Mouse (Mus musculus): ENCODE data around the gene Ccdc136. TPM values are rescaled to one million over a fixed set of nuclear protein-coding genes. Genes with fewer than 3 reads are reported as not detected.

Gene Ccdc136
- total and polyA plus RNA-seq, 3 experiments = 0.22 TPM; not detected in 2

- TF ChIP-seq POLR2A (IDR thresholded peaks at IDR 0.05; ENCODE audit: control insufficient read depth in 1 of 2, insufficient read depth in 1 of 2, low read depth in 1 of 2, low read length in 2 of 2, poor library complexity in 1 of 2) = no peak
Measured at GRCm38 (mm10) chr6:29352816-29353215, 43.3 kb upstream of the Ccdc136 start (continued).

- peaks cover 0 to 22% of the 10 kb centered on the region in 2 experiments; a peak in 2 of 4 replicates for H3K36me3 ChIP-seq (ENCODE audit: control insufficient read depth in 1 of 2, insufficient read depth in 2 of 2, low read length in 2 of 2)
Measured at GRCm38 (mm10) chr6:29359386-29359785, 36.7 kb upstream of the Ccdc136 start.

GRCm38 (mm10) chr6:29360211-29360610 lies 35.9 kb upstream of the Ccdc136 start:
- no peak overlapping the region for H3K9ac ChIP-seq (ENCODE audit: control insufficient read depth, low read depth, low read length, poor library complexity, severe bottlenecking)
- no peaks in the 10 kb centered on the region for H3K27me3 ChIP-seq (ENCODE audit: control insufficient read depth in 1 of 2, insufficient read depth in 2 of 2, low read length in 2 of 2)
- H3K9me3 ChIP-seq (replicated peaks; ENCODE audit: insufficient read depth, low read length) = no peaks in the 10 kb centered on the region
- no peak for DNase-seq (ENCODE audit: low read depth, low spot score)
- H3K36me3 ChIP-seq (ENCODE audit: control insufficient read depth in 1 of 2, insufficient read depth in 2 of 2, low read length in 2 of 2) = peaks cover 0 to 22% of the 10 kb centered on the region in 2 experiments; a peak in 2 of 4 replicates
- H3K4me1 ChIP-seq (ENCODE audit: control insufficient read depth in 1 of 2, insufficient read depth in 2 of 2, low read length in 2 of 2) = no peaks in the 10 kb centered on the region
- no peak overlapping the region for H3K4me3 ChIP-seq (ENCODE audit: control insufficient read depth in 1 of 2, insufficient read depth in 1 of 2, low read depth in 2 of 2, low read length in 2 of 2)
- H3K79me2 ChIP-seq (ENCODE audit: control insufficient read depth, insufficient read depth, low read length, poor library complexity) = peaks cover 6% of the 10 kb centered on the region; the same call in 1 of the 2 replicates
- no peak overlapping the region for H3K27ac ChIP-seq (ENCODE audit: control insufficient read depth, low read depth, low read length)
- no peak for TF ChIP-seq NELFE (IDR thresholded peaks at IDR 0.05; ENCODE audit: low read depth, low read length)
- TF ChIP-seq MAFK (IDR thresholded peaks at IDR 0.05; ENCODE audit: borderline replicate concordance, low read depth, low read length) = no peak
- TF ChIP-seq BHLHE40 (IDR thresholded peaks at IDR 0.05; ENCODE audit: borderline replicate concordance, low read depth, low read length) = no peak
- no peak for TF ChIP-seq TCF12 (IDR thresholded peaks at IDR 0.05; ENCODE audit: low read depth, low read length)
- no peak for TF ChIP-seq MEF2A (IDR thresholded peaks at IDR 0.05; ENCODE audit: extremely low read depth, insufficient replicate concordance, low read depth, low read length, poor library complexity, severe bottlenecking)
- no peak for TF ChIP-seq POLR2AphosphoS2 (IDR thresholded peaks at IDR 0.05; ENCODE audit: low read length)
- TF ChIP-seq GATA1 (IDR thresholded peaks at IDR 0.05; ENCODE audit: low read depth, low read length) = no peak
- TF ChIP-seq CHD2 (IDR thresholded peaks at IDR 0.05; ENCODE audit: low read length) = no peak
- no peak for TF ChIP-seq POLR2A (IDR thresholded peaks at IDR 0.05; ENCODE audit: control insufficient read depth in 1 of 2, insufficient read depth in 1 of 2, low read depth in 1 of 2, low read length in 2 of 2, poor library complexity in 1 of 2)
- TF ChIP-seq ZNF384 (IDR thresholded peaks at IDR 0.05; ENCODE audit: low read depth, low read length) = no peak
- no peak for TF ChIP-seq USF1 (IDR thresholded peaks at IDR 0.05; ENCODE audit: low read depth, low read length)
- no peak for TF ChIP-seq USF2 (IDR thresholded peaks at IDR 0.05; ENCODE audit: borderline replicate concordance in 1 of 2, insufficient read depth in 1 of 2, low read depth in 1 of 2, low read length in 2 of 2)
- TF ChIP-seq TBP (IDR thresholded peaks at IDR 0.05; ENCODE audit: low read depth, low read length) = no peak
- no peak for TF ChIP-seq NRF1 (IDR thresholded peaks at IDR 0.05; ENCODE audit: insufficient read depth, low read depth, low read length, poor library complexity, severe bottlenecking)
- no peak for TF ChIP-seq SIN3A (IDR thresholded peaks at IDR 0.05; ENCODE audit: low read length)
- no peak for TF ChIP-seq SMC3 (IDR thresholded peaks at IDR 0.05; ENCODE audit: low read depth, low read length)
- TF ChIP-seq TAL1 (IDR thresholded peaks at IDR 0.05; ENCODE audit: low read length) = no peak

More at GRCm38 (mm10) chr6:29359386-29359785, 36.7 kb upstream of the Ccdc136 start:
- Histone ChIP-seq H3K4me3 (ENCODE audit: control insufficient read depth in 1 of 2, insufficient read depth in 1 of 2, low read depth in 2 of 2, low read length in 2 of 2) (no peak overlapping the region), H3K79me2 (ENCODE audit: control insufficient read depth, insufficient read depth, low read length, poor library complexity) (peaks cover 8% of the 10 kb centered on the region; the same call in 1 of the 2 replicates), H3K9ac (ENCODE audit: control insufficient read depth, low read depth, low read length, poor library complexity, severe bottlenecking) (no peak overlapping the region), H3K4me1 (ENCODE audit: control insufficient read depth in 1 of 2, insufficient read depth in 2 of 2, low read length in 2 of 2) (no peaks in the 10 kb centered on the region), H3K27ac (ENCODE audit: control insufficient read depth, low read depth, low read length) (no peak overlapping the region), H3K27me3 (ENCODE audit: control insufficient read depth in 1 of 2, insufficient read depth in 2 of 2, low read length in 2 of 2) (no peaks in the 10 kb centered on the region), H3K9me3 (replicated peaks; ENCODE audit: insufficient read depth, low read length) (no peaks in the 10 kb centered on the region)
- no peak for DNase-seq (ENCODE audit: low read depth, low spot score)
- TF ChIP-seq USF2 (IDR thresholded peaks at IDR 0.05; ENCODE audit: borderline replicate concordance in 1 of 2, insufficient read depth in 1 of 2, low read depth in 1 of 2, low read length in 2 of 2) (no peak), GATA1 (IDR thresholded peaks at IDR 0.05; ENCODE audit: low read depth, low read length) (no peak), UBTF (IDR thresholded peaks at IDR 0.05; ENCODE audit: borderline replicate concordance, insufficient read depth, low read depth, low read length) (no peak), BHLHE40 (IDR thresholded peaks at IDR 0.05; ENCODE audit: borderline replicate concordance, low read depth, low read length) (no peak), ZNF384 (IDR thresholded peaks at IDR 0.05; ENCODE audit: low read depth, low read length) (no peak), RAD21 (IDR thresholded peaks at IDR 0.05; ENCODE audit: low read depth, low read length) (no peak), ELF1 (IDR thresholded peaks at IDR 0.05; ENCODE audit: low read depth, low read length) (no peak), NELFE (IDR thresholded peaks at IDR 0.05; ENCODE audit: low read depth, low read length) (no peak), SIN3A (IDR thresholded peaks at IDR 0.05; ENCODE audit: low read length) (no peak), USF1 (IDR thresholded peaks at IDR 0.05; ENCODE audit: low read depth, low read length) (no peak), ETS1 (IDR thresholded peaks at IDR 0.05; ENCODE audit: low read depth, low read length) (no peak), ZC3H11A (IDR thresholded peaks at IDR 0.05; ENCODE audit: low read depth, low read length) (no peak), MXI1 (IDR thresholded peaks at IDR 0.05; ENCODE audit: low read depth, low read length) (no peak), MYB (IDR thresholded peaks at IDR 0.05; ENCODE audit: low read depth, low read length) (no peak), KAT2A (conservative IDR thresholded peaks at IDR 0.05; ENCODE audit: low read depth, low read length) (no peak), SMC3 (IDR thresholded peaks at IDR 0.05; ENCODE audit: low read depth, low read length) (no peak), CHD2 (IDR thresholded peaks at IDR 0.05; ENCODE audit: low read length) (no peak)
